Mouse (Mus musculus): ENCODE data around the gene Elane. TPM values are rescaled to one million over a fixed set of nuclear protein-coding genes. Genes with fewer than 3 reads are reported as not detected.
A peak's percentile ranks its signal among the peaks of the same experiment; 100 is the strongest.

The Elane gene
- polyA plus RNA-seq, 1 experiment from 2014 or later, result not detected

- 6% methylated on average over 40 of the region's 41 CpGs for WGBS
- Histone ChIP-seq H3K4me2 (replicated peaks) (peak within 1 kb of the TSS; percentile 46), H3K27me3 (peaks cover 72% of the 10 kb centered on the region), H3K36me3 (no peaks in the 10 kb centered on the region), H3K9me3 (replicated peaks) (no peaks in the 10 kb centered on the region; the same call in 1 of the 2 replicates), H3K9ac (peak within 1 kb of the TSS; percentile 56), H3K4me1 (peaks cover 49% of the 10 kb centered on the region), H3K4me3 (peak within 1 kb of the TSS; percentile 28), H3K27ac (no peak within 1 kb of the TSS)
- no peak for ATAC-seq (ENCODE audit: low FRiP score)
Measured at GRCm38 (mm10) chr10:79920958-79921535, 35.0 kb downstream of the Elane start, which contains the start of gene R3hdm4. TSS of gene R3hdm4 (minus strand) at chr10:79921208.

- H3K4me2 ChIP-seq (replicated peaks), result peak overlapping the region; percentile 46
- H3K4me3 ChIP-seq, result peak overlapping the region; percentile 28
- H3K27me3 ChIP-seq, result peaks cover 72% of the 10 kb centered on the region
- H3K9me3 ChIP-seq (replicated peaks), result no peaks in the 10 kb centered on the region; the same call in 1 of the 2 replicates
- WGBS, result 1% methylated on average over 34 of the region's 34 CpGs
- peaks cover 52% of the 10 kb centered on the region for H3K4me1 ChIP-seq
- no peak overlapping the region for H3K27ac ChIP-seq
- peak overlapping the region; percentile 56 for H3K9ac ChIP-seq
- H3K36me3 ChIP-seq, result no peaks in the 10 kb centered on the region
- ATAC-seq (ENCODE audit: low FRiP score), result no peak
Measured at GRCm38 (mm10) chr10:79921572-79921971, 35.5 kb downstream of the Elane start.

GRCm38 (mm10) chr10:79924998-79925784, 39.1 kb downstream of the Elane start:
- H3K27me3 ChIP-seq, result peaks cover 40% of the 10 kb centered on the region
- no peaks in the 10 kb centered on the region for H3K9me3 ChIP-seq (replicated peaks)
- H3K36me3 ChIP-seq, result no peaks in the 10 kb centered on the region
- no peak for ATAC-seq (ENCODE audit: low FRiP score)
- no peak overlapping the region for H3K4me3 ChIP-seq
- H3K27ac ChIP-seq, result no peak overlapping the region
- H3K9ac ChIP-seq, result no peak overlapping the region
- peaks cover 45% of the 10 kb centered on the region for H3K4me1 ChIP-seq
- WGBS, result 11% methylated on average over 29 of the region's 29 CpGs
- H3K4me2 ChIP-seq (replicated peaks), result peak overlapping the region; percentile 84; the same call in 1 of the 2 replicates

- Histone ChIP-seq H3K9ac (peak overlapping the region; percentile 95), H3K27me3 (peaks cover 33% of the 10 kb centered on the region), H3K4me3 (peak overlapping the region; percentile 89), H3K4me2 (replicated peaks) (peak overlapping the region; percentile 84), H3K4me1 (peaks cover 46% of the 10 kb centered on the region), H3K9me3 (replicated peaks) (no peaks in the 10 kb centered on the region), H3K27ac (no peak overlapping the region), H3K36me3 (peaks cover 2% of the 10 kb centered on the region)
- ATAC-seq (ENCODE audit: low FRiP score), result no peak
- WGBS, result 11% methylated on average over 15 of the region's 15 CpGs
Measured at GRCm38 (mm10) chr10:79925785-79926490, 39.9 kb downstream of the Elane start.

GRCm38 (mm10) chr10:79926491-79927323, 40.7 kb downstream of the Elane start, which contains the start of gene Arid3a:
TSS of gene Arid3a (plus strand) at chr10:79927043.
- Histone ChIP-seq H3K27me3 (peaks cover 25% of the 10 kb centered on the region), H3K9me3 (replicated peaks) (no peaks in the 10 kb centered on the region), H3K9ac (peak within 1 kb of the TSS; percentile 95), H3K4me1 (peaks cover 39% of the 10 kb centered on the region), H3K36me3 (peaks cover 10% of the 10 kb centered on the region), H3K27ac (peak within 1 kb of the TSS; percentile 96), H3K4me2 (replicated peaks) (peak within 1 kb of the TSS; percentile 84), H3K4me3 (peak within 1 kb of the TSS; percentile 89)
- WGBS, result under 1% methylated on average over 63 of the region's 63 CpGs
- peak; percentile 74 for ATAC-seq (ENCODE audit: low FRiP score)

- Histone ChIP-seq H3K9ac (peak overlapping the region; percentile 95), H3K4me1 (peaks cover 45% of the 10 kb centered on the region), H3K4me2 (replicated peaks) (peak overlapping the region; percentile 84), H3K27me3 (peaks cover 18% of the 10 kb centered on the region), H3K9me3 (replicated peaks) (no peaks in the 10 kb centered on the region), H3K36me3 (peaks cover 18% of the 10 kb centered on the region), H3K4me3 (peak overlapping the region; percentile 89), H3K27ac (peak overlapping the region; percentile 96)
- under 1% methylated on average over 54 of the region's 54 CpGs for WGBS
- peak; percentile 36 for ATAC-seq (ENCODE audit: low FRiP score)
Measured at GRCm38 (mm10) chr10:79927324-79928029, 41.4 kb downstream of the Elane start.

- Histone ChIP-seq H3K36me3 (peaks cover 23% of the 10 kb centered on the region), H3K9ac (peak overlapping the region; percentile 95), H3K27me3 (peaks cover 11% of the 10 kb centered on the region), H3K27ac (peak overlapping the region; percentile 96), H3K9me3 (replicated peaks) (no peaks in the 10 kb centered on the region), H3K4me2 (replicated peaks) (peak overlapping the region; percentile 84), H3K4me1 (peaks cover 51% of the 10 kb centered on the region), H3K4me3 (peak overlapping the region; percentile 89)
- no peak for ATAC-seq (ENCODE audit: low FRiP score)
- WGBS, result under 1% methylated on average over 24 of the region's 29 CpGs
Measured at GRCm38 (mm10) chr10:79928030-79928694, 42.1 kb downstream of the Elane start.

- Histone ChIP-seq H3K9ac (peak overlapping the region; percentile 95), H3K36me3 (peaks cover 23% of the 10 kb centered on the region), H3K9me3 (replicated peaks) (no peaks in the 10 kb centered on the region), H3K4me2 (replicated peaks) (peak overlapping the region; percentile 84), H3K4me1 (peaks cover 61% of the 10 kb centered on the region), H3K27ac (peak overlapping the region; percentile 96), H3K27me3 (peaks cover 1% of the 10 kb centered on the region; the same call in 1 of the 2 replicates), H3K4me3 (peak overlapping the region; percentile 89)
- ATAC-seq (ENCODE audit: low FRiP score), result no peak
- 29% methylated on average over 9 of the region's 9 CpGs for WGBS
Measured at GRCm38 (mm10) chr10:79928907-79929701, 43.1 kb downstream of the Elane start.

GRCm38 (mm10) chr10:79929967-79930825, 44.1 kb downstream of the Elane start:
- H3K36me3 ChIP-seq, result peaks cover 26% of the 10 kb centered on the region
- ATAC-seq (ENCODE audit: low FRiP score), result no peak
- H3K27ac ChIP-seq, result peak overlapping the region; percentile 96; the same call in 1 of the 2 replicates
- H3K4me2 ChIP-seq (replicated peaks), result peak overlapping the region; percentile 84
- H3K4me1 ChIP-seq, result peaks cover 67% of the 10 kb centered on the region
- H3K9ac ChIP-seq, result peak overlapping the region; percentile 28; the same call in 1 of the 2 replicates
- no peak overlapping the region for H3K4me3 ChIP-seq
- H3K9me3 ChIP-seq (replicated peaks), result no peaks in the 10 kb centered on the region
- no peaks in the 10 kb centered on the region for H3K27me3 ChIP-seq
- 84% methylated on average over 18 of the region's 18 CpGs for WGBS

Data from hindbrain, embryonic 12.5 days (tissue).